ENCODE assay signal across 12 mouse cellular contexts in the genomic region with DNA sequence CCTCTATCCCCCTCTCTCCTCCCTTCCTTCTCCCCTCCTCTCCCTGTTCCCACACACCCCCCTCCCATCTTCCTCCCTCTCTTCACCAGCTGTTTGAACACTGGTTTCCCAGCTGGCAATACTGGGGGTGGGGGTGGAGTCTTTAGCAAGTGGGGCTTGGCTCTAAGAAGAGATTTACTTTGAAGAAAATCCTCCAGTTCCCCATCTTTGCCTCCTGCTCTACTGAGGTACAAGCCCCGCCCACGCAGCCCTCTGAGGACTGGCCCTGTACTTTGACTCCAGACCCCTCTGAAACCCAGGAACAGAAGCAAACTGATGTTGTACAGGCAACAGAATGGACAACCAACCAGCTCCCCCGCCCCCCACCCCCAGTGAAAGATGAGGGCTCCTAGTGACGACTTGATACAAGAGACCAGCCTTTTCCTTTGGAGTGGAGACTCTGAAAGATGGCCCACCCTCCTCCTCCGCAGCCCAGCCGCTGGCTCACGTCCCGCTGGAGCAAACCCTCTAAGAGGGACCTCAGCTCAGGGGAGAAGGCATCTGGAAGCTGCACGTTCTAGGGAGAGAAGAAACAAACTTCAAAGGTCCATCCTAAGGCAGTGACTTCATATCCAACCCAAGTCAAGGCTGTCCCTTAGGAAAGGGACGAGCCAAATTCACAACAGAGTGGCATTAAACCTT. TPM values are rescaled to one million over a fixed set of nuclear protein-coding genes. Genes with fewer than 3 reads are reported as not detected.
DNase-seq lines count a peak whose midpoint lies in the region; ATAC-seq lines count a peak whose summit lies in the region.
"Had no signal": no experiment of that assay in that cellular context is flagged by ENCODE, and none has a peak within 500 bp of the region (broad histone marks: within the 10 kb centered on the region; RNA-seq: fewer than 3 reads in every experiment).

No protein-coding gene starts in this region.

- peak overlapping the region; percentile 7; the same call in 1 of the 2 replicates for H3K27ac ChIP-seq in kidney, embryonic 16.5 days (ENCODE audit: low read length)
- peak overlapping the region; percentile 49 for H3K27ac ChIP-seq in midbrain, embryonic 10.5 days (replicated peaks)
- no peak overlapping the region for H3K27ac ChIP-seq in midbrain, embryonic 11.5 days (ENCODE audit: low read depth, low read length)
- peak overlapping the region; percentile 25; the same call in 1 of the 2 replicates for H3K27ac ChIP-seq in intestine, embryonic 15.5 days

- peak; percentile 68; the same call in 1 of the 2 replicates for ATAC-seq in kidney, embryonic 16.5 days (ENCODE audit: low FRiP score, low TSS enrichment)
- ATAC-seq in midbrain, embryonic 11.5 days (ENCODE audit: low FRiP score) = no peak
- ATAC-seq in intestine, embryonic 15.5 days = peak; percentile 68
- ATAC-seq: hindbrain, embryonic 16.5 days; Patski had no signal

- no peaks in the 10 kb centered on the region for H3K27me3 ChIP-seq in kidney, embryonic 16.5 days (ENCODE audit: insufficient read depth, low read length)
- H3K27me3 ChIP-seq in midbrain, embryonic 10.5 days (ENCODE audit: low read depth, poor library complexity, severe bottlenecking) = no peaks in the 10 kb centered on the region
- no peaks in the 10 kb centered on the region for H3K27me3 ChIP-seq in midbrain, embryonic 11.5 days (ENCODE audit: control insufficient read depth, insufficient read depth, low read length)
- H3K27me3 ChIP-seq in intestine, embryonic 15.5 days (replicated peaks) = no peaks in the 10 kb centered on the region

- no peaks in the 10 kb centered on the region for H3K9me3 ChIP-seq in kidney, embryonic 16.5 days (ENCODE audit: low read length)
- no peaks in the 10 kb centered on the region for H3K9me3 ChIP-seq in midbrain, embryonic 10.5 days (replicated peaks)
- H3K9me3 ChIP-seq in midbrain, embryonic 11.5 days (ENCODE audit: control insufficient read depth, low read length) = no peaks in the 10 kb centered on the region
- H3K9me3 ChIP-seq in intestine, embryonic 15.5 days = no peaks in the 10 kb centered on the region

- H3K36me3 ChIP-seq in kidney, embryonic 16.5 days (ENCODE audit: insufficient read depth, low read length) = peaks cover 2% of the 10 kb centered on the region; the same call in 1 of the 2 replicates
- H3K36me3 ChIP-seq in midbrain, embryonic 10.5 days = no peaks in the 10 kb centered on the region
- H3K36me3 ChIP-seq in midbrain, embryonic 11.5 days (ENCODE audit: control insufficient read depth, insufficient read depth, low read length) = no peaks in the 10 kb centered on the region
- H3K36me3 ChIP-seq in intestine, embryonic 15.5 days = no peaks in the 10 kb centered on the region

- H3K4me2 ChIP-seq in kidney, embryonic 16.5 days (replicated peaks; ENCODE audit: low read depth, low read length) = no peak overlapping the region
- H3K4me2 ChIP-seq in midbrain, embryonic 11.5 days = no peak overlapping the region
- no peak overlapping the region; the same call in 1 of the 2 replicates for H3K4me2 ChIP-seq in intestine, embryonic 15.5 days (replicated peaks)

- WGBS in kidney, embryonic 16.5 days = 29% methylated on average over 10 of the region's 10 CpGs
- WGBS in midbrain, embryonic 10.5 days = 46% methylated on average over 10 of the region's 10 CpGs
- WGBS in midbrain, embryonic 11.5 days = 41% methylated on average over 10 of the region's 10 CpGs
- WGBS in intestine, embryonic 15.5 days = 33% methylated on average over 10 of the region's 10 CpGs

- H3K9ac ChIP-seq in kidney, embryonic 16.5 days (replicated peaks; ENCODE audit: low read length) = no peak overlapping the region
- H3K9ac ChIP-seq in midbrain, embryonic 11.5 days (ENCODE audit: low read length) = no peak overlapping the region
- H3K9ac ChIP-seq in intestine, embryonic 15.5 days = no peak overlapping the region

- H3K4me1 ChIP-seq in kidney, embryonic 16.5 days (ENCODE audit: insufficient read depth, low read length) = peaks cover 8% of the 10 kb centered on the region; the same call in 1 of the 2 replicates
- peaks cover 19% of the 10 kb centered on the region for H3K4me1 ChIP-seq in midbrain, embryonic 10.5 days
- no peaks in the 10 kb centered on the region; the same call in 1 of the 2 replicates for H3K4me1 ChIP-seq in midbrain, embryonic 11.5 days (ENCODE audit: control insufficient read depth, insufficient read depth, low read length)
- H3K4me1 ChIP-seq in intestine, embryonic 15.5 days (replicated peaks) = peaks cover 5% of the 10 kb centered on the region; the same call in 1 of the 2 replicates

- no peak for DNase-seq in kidney, adult 9 months
- DNase-seq in midbrain, embryonic 10.5 days (ENCODE audit: low spot score) = no peak
- DNase-seq in midbrain, embryonic 11.5 days (ENCODE audit: low spot score, missing footprints) = no peak
- peak; percentile 52 for DNase-seq in telencephalon, adult 2 months (ENCODE audit: low read depth, low spot score)
- no peak for DNase-seq in urinary bladder, postnatal 4 days (ENCODE audit: low spot score in 2 of 2)
- DNase-seq: adrenal gland, adult 8-10 months; gastrocnemius, postnatal 14 days; thymus, postnatal 25 days had no signal

- H3K4me3 ChIP-seq in kidney, embryonic 16.5 days (ENCODE audit: low read length) = no peak overlapping the region
- H3K4me3 ChIP-seq in midbrain, embryonic 10.5 days = no peak overlapping the region
- no peak overlapping the region for H3K4me3 ChIP-seq in midbrain, embryonic 11.5 days (ENCODE audit: low read depth, low read length)
- H3K4me3 ChIP-seq in intestine, embryonic 15.5 days (replicated peaks) = no peak overlapping the region

RNA-seq across cellular contexts. Expression of a gene that starts 32.2 kb away (rescaled TPM):
- 0.39 and 0.41 TPM in 2 replicates for polyA plus RNA-seq in kidney, embryonic 16.5 days (2015; fragmentation: Nextera tagmentation; extraction: Ambion mirVana)
- 0.63 and 1.2 TPM in 2 replicates for polyA plus RNA-seq in midbrain, embryonic 10.5 days (2016; fragmentation: Nextera tagmentation; extraction: Ambion mirVana)
- 0.41 and 0.48 TPM in 2 replicates for polyA plus RNA-seq in midbrain, embryonic 11.5 days (2014; fragmentation: Nextera tagmentation; extraction: Ambion mirVana)
- polyA plus RNA-seq in intestine, embryonic 15.5 days (2015; fragmentation: Nextera tagmentation; extraction: Ambion mirVana) = 0.39 and 0.40 TPM in 2 replicates
- polyA plus RNA-seq: Patski had no signal
